ENCODE assay signal across 20 mouse cellular contexts in the genomic region with DNA sequence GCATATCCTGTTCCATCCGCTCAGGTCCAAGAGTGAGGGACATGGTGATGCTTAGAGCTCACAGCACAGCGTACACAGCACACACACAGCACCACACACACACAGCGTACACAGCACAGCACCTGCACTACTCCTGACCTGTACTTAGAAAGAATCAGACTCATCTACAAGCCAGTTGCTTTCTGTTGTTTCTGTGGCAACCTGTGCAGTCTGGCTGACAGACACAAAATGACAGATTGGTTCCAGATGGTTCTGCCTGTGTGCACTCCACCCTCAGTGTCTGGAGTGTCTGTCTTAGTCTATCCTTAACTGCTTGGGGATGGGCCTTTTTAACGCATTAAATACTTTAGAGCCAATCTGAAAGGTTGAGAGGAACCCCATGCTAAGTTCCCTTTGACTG.
DNase-seq lines count a peak whose midpoint lies in the region; ATAC-seq lines count a peak whose summit lies in the region.
"Had no signal": no experiment of that assay in that cellular context is flagged by ENCODE, and none has a peak within 500 bp of the region (broad histone marks: within the 10 kb centered on the region; RNA-seq: fewer than 3 reads in every experiment).

No protein-coding gene starts in this region.

- H3K4me1 ChIP-seq in forebrain, embryonic 15.5 days, result peaks cover 40% of the 10 kb centered on the region
- peaks cover 7% of the 10 kb centered on the region; the same call in 1 of the 2 replicates for H3K4me1 ChIP-seq in forebrain, embryonic 11.5 days (replicated peaks; ENCODE audit: control insufficient read depth, insufficient read depth, low read length)
- peaks cover 8% of the 10 kb centered on the region; the same call in 1 of the 2 replicates for H3K4me1 ChIP-seq in embryonic facial prominence, embryonic 14.5 days (ENCODE audit: control insufficient read depth, insufficient read depth, low read length)
- H3K4me1 ChIP-seq: liver, embryonic 12.5 days had no signal

- ATAC-seq in forebrain, embryonic 15.5 days (replicated peaks), result no peak
- ATAC-seq in forebrain, embryonic 11.5 days (replicated peaks; ENCODE audit: low FRiP score), result no peak
- no peak for ATAC-seq in embryonic facial prominence, embryonic 14.5 days (ENCODE audit: low read depth)
- no peak for ATAC-seq in megakaryocyte progenitor cell, adult 5-6 weeks (replicated peaks; ENCODE audit: poor library complexity)
- ATAC-seq: liver, embryonic 12.5 days had no signal

- H3K4me2 ChIP-seq in forebrain, embryonic 15.5 days (replicated peaks), result no peak overlapping the region
- H3K4me2 ChIP-seq in forebrain, embryonic 11.5 days (ENCODE audit: low read depth, low read length, severe bottlenecking), result no peak overlapping the region
- H3K4me2 ChIP-seq in embryonic facial prominence, embryonic 14.5 days (ENCODE audit: low read depth, low read length), result no peak overlapping the region
- H3K4me2 ChIP-seq: embryonic facial prominence, embryonic 12.5 days; hindbrain, embryonic 12.5 days; liver, embryonic 12.5 days; lung, embryonic 15.5 days; midbrain, embryonic 12.5 days had no signal

- DNase-seq in forebrain, embryonic 11.5 days (ENCODE audit: low spot score), result no peak
- peak; percentile 83 for DNase-seq in brain, adult 2 months (ENCODE audit: low read depth, low spot score)
- DNase-seq in embryonic facial prominence, embryonic 14.5 days (ENCODE audit: low spot score), result peak; percentile 56
- peak; percentile 82 for DNase-seq in layer of hippocampus, adult 9-11 months
- DNase-seq in kidney, postnatal 36 days, result no peak
- DNase-seq: cerebellum, adult 2 months; gastrocnemius, postnatal 10 days; kidney, adult 11 months; kidney, postnatal 10 days; retina, postnatal 1 day; spleen, adult 18-20 months; thymus, postnatal 25 days had no signal

- WGBS in forebrain, embryonic 15.5 days, result 76% methylated on average over 4 of the region's 4 CpGs
- WGBS in forebrain, embryonic 11.5 days, result 92% methylated on average over 4 of the region's 4 CpGs
- WGBS in embryonic facial prominence, embryonic 14.5 days, result 51% methylated on average over 4 of the region's 4 CpGs

- H3K9ac ChIP-seq in forebrain, embryonic 15.5 days (replicated peaks), result no peak overlapping the region
- H3K9ac ChIP-seq in forebrain, embryonic 11.5 days (ENCODE audit: low read length), result no peak overlapping the region
- no peak overlapping the region for H3K9ac ChIP-seq in embryonic facial prominence, embryonic 14.5 days (ENCODE audit: low read depth, low read length)
- H3K9ac ChIP-seq: embryonic facial prominence, embryonic 12.5 days; hindbrain, embryonic 12.5 days; liver, embryonic 12.5 days; lung, embryonic 15.5 days; midbrain, embryonic 12.5 days had no signal

- no peaks in the 10 kb centered on the region for H3K9me3 ChIP-seq in forebrain, embryonic 15.5 days
- H3K9me3 ChIP-seq in forebrain, embryonic 11.5 days (ENCODE audit: control insufficient read depth, low read length), result no peaks in the 10 kb centered on the region
- H3K9me3 ChIP-seq in embryonic facial prominence, embryonic 14.5 days (ENCODE audit: control insufficient read depth, low read length), result no peaks in the 10 kb centered on the region
- H3K9me3 ChIP-seq: embryonic facial prominence, embryonic 12.5 days; hindbrain, embryonic 12.5 days; liver, embryonic 12.5 days; lung, embryonic 15.5 days; midbrain, embryonic 12.5 days had no signal

- no peaks in the 10 kb centered on the region for H3K27me3 ChIP-seq in forebrain, embryonic 15.5 days
- H3K27me3 ChIP-seq in forebrain, embryonic 11.5 days (ENCODE audit: control insufficient read depth, insufficient read depth, low read length), result no peaks in the 10 kb centered on the region
- no peaks in the 10 kb centered on the region for H3K27me3 ChIP-seq in embryonic facial prominence, embryonic 14.5 days (replicated peaks; ENCODE audit: control insufficient read depth, insufficient read depth, low read length)
- H3K27me3 ChIP-seq: liver, embryonic 12.5 days; lung, embryonic 15.5 days had no signal

- no peaks in the 10 kb centered on the region for H3K36me3 ChIP-seq in forebrain, embryonic 15.5 days
- no peaks in the 10 kb centered on the region for H3K36me3 ChIP-seq in forebrain, embryonic 11.5 days (ENCODE audit: control insufficient read depth, insufficient read depth, low read length)
- H3K36me3 ChIP-seq in embryonic facial prominence, embryonic 14.5 days (ENCODE audit: control insufficient read depth, insufficient read depth, low read length), result no peaks in the 10 kb centered on the region
- H3K36me3 ChIP-seq: embryonic facial prominence, embryonic 12.5 days; hindbrain, embryonic 12.5 days; liver, embryonic 12.5 days; lung, embryonic 15.5 days; midbrain, embryonic 12.5 days had no signal

- H3K4me3 ChIP-seq in forebrain, embryonic 15.5 days, result no peak overlapping the region
- no peak overlapping the region for H3K4me3 ChIP-seq in forebrain, embryonic 11.5 days (ENCODE audit: low read depth, low read length)
- H3K4me3 ChIP-seq in embryonic facial prominence, embryonic 14.5 days (ENCODE audit: low read depth, low read length), result no peak overlapping the region
- H3K4me3 ChIP-seq: embryonic facial prominence, embryonic 12.5 days; hindbrain, embryonic 12.5 days; liver, embryonic 12.5 days; lung, embryonic 15.5 days; midbrain, embryonic 12.5 days; myocyte had no signal

- peak overlapping the region; percentile 47 for H3K27ac ChIP-seq in forebrain, embryonic 15.5 days (replicated peaks)
- H3K27ac ChIP-seq in forebrain, embryonic 11.5 days (ENCODE audit: low read depth, low read length), result no peak overlapping the region
- no peak overlapping the region for H3K27ac ChIP-seq in embryonic facial prominence, embryonic 14.5 days (replicated peaks; ENCODE audit: low read depth, low read length)
- H3K27ac ChIP-seq: embryonic facial prominence, embryonic 12.5 days; hindbrain, embryonic 12.5 days; liver, embryonic 12.5 days; lung, embryonic 15.5 days; midbrain, embryonic 12.5 days had no signal

Comparison
In these comparisons a context has a peak if more than half of its experiments do, and no peak if none do; other contexts are left out.
1. DNase-seq: peak in brain, adult 2 months (single experiment), embryonic facial prominence, embryonic 14.5 days (single experiment) and layer of hippocampus, adult 9-11 months (single experiment); none in forebrain, embryonic 11.5 days (single experiment) and kidney, postnatal 36 days (0 of 2).